Mouse (Mus musculus): ENCODE data around the gene Lefty2. TPM values are rescaled to one million over a fixed set of nuclear protein-coding genes. Genes with fewer than 3 reads are reported as not detected.

Lefty2 gene
- polyA plus RNA-seq, 1 experiment from 2014 or later: not detected

GRCm38 (mm10) chr1:180866001-180866400 lies 26.9 kb upstream of the Lefty2 start:
- no peak overlapping the region for H3K27ac ChIP-seq (ENCODE audit: low read depth, low read length)
- H3K4me2 ChIP-seq (replicated peaks; ENCODE audit: low read depth, low read length): no peak overlapping the region
- H3K9me3 ChIP-seq (ENCODE audit: control insufficient read depth, low read length): no peaks in the 10 kb centered on the region
- no peaks in the 10 kb centered on the region for H3K4me1 ChIP-seq (replicated peaks; ENCODE audit: control insufficient read depth, insufficient read depth, low read length)
- no peak for ATAC-seq (ENCODE audit: low FRiP score)
- H3K9ac ChIP-seq (ENCODE audit: low read depth, low read length): no peak overlapping the region
- H3K4me3 ChIP-seq (ENCODE audit: low read depth, low read length): no peak overlapping the region
- 0 out of 2 replicates have a peak, but pooled peaks cover 3% of the 10 kb centered on the region for H3K36me3 ChIP-seq (ENCODE audit: control insufficient read depth, insufficient read depth, low read length)
- H3K27me3 ChIP-seq (ENCODE audit: control insufficient read depth, insufficient read depth, low read length): no peaks in the 10 kb centered on the region
- WGBS: 92% methylated on average over 7 of the region's 7 CpGs
- no peak for DNase-seq (ENCODE audit: low spot score)

GRCm38 (mm10) chr1:180870122-180870650 lies 22.7 kb upstream of the Lefty2 start:
- no peak overlapping the region for H3K4me3 ChIP-seq (ENCODE audit: low read depth, low read length)
- ATAC-seq (ENCODE audit: low FRiP score) (no peak), DNase-seq (ENCODE audit: low spot score) (no peak)
- H3K27ac ChIP-seq (ENCODE audit: low read depth, low read length): no peak overlapping the region
- H3K9ac ChIP-seq (ENCODE audit: low read depth, low read length): no peak overlapping the region
- no peaks in the 10 kb centered on the region for H3K27me3 ChIP-seq (ENCODE audit: control insufficient read depth, insufficient read depth, low read length)
- H3K4me2 ChIP-seq (replicated peaks; ENCODE audit: low read depth, low read length): no peak overlapping the region
- H3K4me1 ChIP-seq (replicated peaks; ENCODE audit: control insufficient read depth, insufficient read depth, low read length): no peaks in the 10 kb centered on the region
- H3K36me3 ChIP-seq (ENCODE audit: control insufficient read depth, insufficient read depth, low read length): 0 out of 2 replicates have a peak, but pooled peaks cover 3% of the 10 kb centered on the region
- H3K9me3 ChIP-seq (ENCODE audit: control insufficient read depth, low read length): no peaks in the 10 kb centered on the region
- 80% methylated on average over 13 of the region's 13 CpGs for WGBS

- H3K9ac ChIP-seq (ENCODE audit: low read depth, low read length): no peak overlapping the region
- peak; percentile 76 for DNase-seq (ENCODE audit: low spot score)
- no peaks in the 10 kb centered on the region for H3K9me3 ChIP-seq (ENCODE audit: control insufficient read depth, low read length)
- H3K4me2 ChIP-seq (replicated peaks; ENCODE audit: low read depth, low read length): no peak overlapping the region
- no peaks in the 10 kb centered on the region for H3K36me3 ChIP-seq (ENCODE audit: control insufficient read depth, insufficient read depth, low read length)
- H3K27ac ChIP-seq (ENCODE audit: low read depth, low read length): no peak overlapping the region
- H3K27me3 ChIP-seq (ENCODE audit: control insufficient read depth, insufficient read depth, low read length): no peaks in the 10 kb centered on the region
- H3K4me1 ChIP-seq (replicated peaks; ENCODE audit: control insufficient read depth, insufficient read depth, low read length): no peaks in the 10 kb centered on the region
- no peak for ATAC-seq (ENCODE audit: low FRiP score)
- no peak overlapping the region for H3K4me3 ChIP-seq (ENCODE audit: low read depth, low read length)
- 23% methylated on average over 9 of the region's 9 CpGs for WGBS
These were observed 18.9 kb upstream of the Lefty2 start for GRCm38 (mm10) chr1:180873861-180874484.

- Histone ChIP-seq H3K9me3 (ENCODE audit: control insufficient read depth, low read length) (no peaks in the 10 kb centered on the region), H3K9ac (ENCODE audit: low read depth, low read length) (no peak overlapping the region), H3K4me1 (replicated peaks; ENCODE audit: control insufficient read depth, insufficient read depth, low read length) (no peaks in the 10 kb centered on the region), H3K36me3 (ENCODE audit: control insufficient read depth, insufficient read depth, low read length) (no peaks in the 10 kb centered on the region), H3K27me3 (ENCODE audit: control insufficient read depth, insufficient read depth, low read length) (no peaks in the 10 kb centered on the region), H3K4me3 (ENCODE audit: low read depth, low read length) (no peak overlapping the region), H3K27ac (ENCODE audit: low read depth, low read length) (no peak overlapping the region), H3K4me2 (replicated peaks; ENCODE audit: low read depth, low read length) (no peak overlapping the region)
- ATAC-seq (ENCODE audit: low FRiP score): no peak
- no peak for DNase-seq (ENCODE audit: low spot score)
- WGBS: 73% methylated on average over 2 of the region's 2 CpGs
These were observed 18.3 kb upstream of the Lefty2 start for GRCm38 (mm10) chr1:180874615-180875014.

GRCm38 (mm10) chr1:180875126-180875525 lies 17.8 kb upstream of the Lefty2 start:
- Histone ChIP-seq H3K9me3 (ENCODE audit: control insufficient read depth, low read length) (no peaks in the 10 kb centered on the region), H3K4me2 (replicated peaks; ENCODE audit: low read depth, low read length) (no peak overlapping the region), H3K36me3 (ENCODE audit: control insufficient read depth, insufficient read depth, low read length) (no peaks in the 10 kb centered on the region), H3K9ac (ENCODE audit: low read depth, low read length) (no peak overlapping the region), H3K4me3 (ENCODE audit: low read depth, low read length) (no peak overlapping the region), H3K27ac (ENCODE audit: low read depth, low read length) (no peak overlapping the region), H3K4me1 (replicated peaks; ENCODE audit: control insufficient read depth, insufficient read depth, low read length) (no peaks in the 10 kb centered on the region), H3K27me3 (ENCODE audit: control insufficient read depth, insufficient read depth, low read length) (no peaks in the 10 kb centered on the region)
- DNase-seq (ENCODE audit: low spot score) (no peak), ATAC-seq (ENCODE audit: low FRiP score) (no peak)
- WGBS: 92% methylated on average over 9 of the region's 9 CpGs

- Histone ChIP-seq H3K4me3 (ENCODE audit: low read depth, low read length) (no peak overlapping the region), H3K9ac (ENCODE audit: low read depth, low read length) (no peak overlapping the region), H3K9me3 (ENCODE audit: control insufficient read depth, low read length) (no peaks in the 10 kb centered on the region), H3K27me3 (ENCODE audit: control insufficient read depth, insufficient read depth, low read length) (no peaks in the 10 kb centered on the region), H3K4me1 (replicated peaks; ENCODE audit: control insufficient read depth, insufficient read depth, low read length) (no peaks in the 10 kb centered on the region), H3K4me2 (replicated peaks; ENCODE audit: low read depth, low read length) (no peak overlapping the region), H3K36me3 (ENCODE audit: control insufficient read depth, insufficient read depth, low read length) (no peaks in the 10 kb centered on the region), H3K27ac (ENCODE audit: low read depth, low read length) (no peak overlapping the region)
- ATAC-seq (ENCODE audit: low FRiP score) (no peak), DNase-seq (ENCODE audit: low spot score) (no peak)
- WGBS: 79% methylated on average over 4 of the region's 4 CpGs
These were observed 15.4 kb upstream of the Lefty2 start for GRCm38 (mm10) chr1:180877466-180877865.

- H3K9me3 ChIP-seq (ENCODE audit: control insufficient read depth, low read length): no peaks in the 10 kb centered on the region
- no peak overlapping the region for H3K27ac ChIP-seq (ENCODE audit: low read depth, low read length)
- no peak overlapping the region for H3K4me2 ChIP-seq (replicated peaks; ENCODE audit: low read depth, low read length)
- DNase-seq (ENCODE audit: low spot score): no peak
- H3K4me3 ChIP-seq (ENCODE audit: low read depth, low read length): no peak overlapping the region
- no peaks in the 10 kb centered on the region for H3K36me3 ChIP-seq (ENCODE audit: control insufficient read depth, insufficient read depth, low read length)
- WGBS: 75% methylated on average over 3 of the region's 3 CpGs
- H3K27me3 ChIP-seq (ENCODE audit: control insufficient read depth, insufficient read depth, low read length): no peaks in the 10 kb centered on the region
- no peak overlapping the region for H3K9ac ChIP-seq (ENCODE audit: low read depth, low read length)
- H3K4me1 ChIP-seq (replicated peaks; ENCODE audit: control insufficient read depth, insufficient read depth, low read length): no peaks in the 10 kb centered on the region
- ATAC-seq (ENCODE audit: low FRiP score): no peak
These were observed 11.1 kb upstream of the Lefty2 start for GRCm38 (mm10) chr1:180881768-180882167.

- H3K4me3 ChIP-seq (ENCODE audit: low read depth, low read length): no peak overlapping the region
- WGBS: 36% methylated on average over 7 of the region's 7 CpGs
- H3K4me1 ChIP-seq (replicated peaks; ENCODE audit: control insufficient read depth, insufficient read depth, low read length): no peaks in the 10 kb centered on the region
- no peaks in the 10 kb centered on the region for H3K27me3 ChIP-seq (ENCODE audit: control insufficient read depth, insufficient read depth, low read length)
- H3K27ac ChIP-seq (ENCODE audit: low read depth, low read length): no peak overlapping the region
- no peak for DNase-seq (ENCODE audit: low spot score)
- ATAC-seq (ENCODE audit: low FRiP score): no peak
- no peaks in the 10 kb centered on the region for H3K9me3 ChIP-seq (ENCODE audit: control insufficient read depth, low read length)
- no peak overlapping the region for H3K9ac ChIP-seq (ENCODE audit: low read depth, low read length)
- no peaks in the 10 kb centered on the region for H3K36me3 ChIP-seq (ENCODE audit: control insufficient read depth, insufficient read depth, low read length)
- no peak overlapping the region for H3K4me2 ChIP-seq (replicated peaks; ENCODE audit: low read depth, low read length)
These were observed 9.2 kb upstream of the Lefty2 start for GRCm38 (mm10) chr1:180883731-180884130.

- Histone ChIP-seq H3K27me3 (ENCODE audit: control insufficient read depth, insufficient read depth, low read length) (no peaks in the 10 kb centered on the region), H3K9ac (ENCODE audit: low read depth, low read length) (no peak overlapping the region), H3K36me3 (ENCODE audit: control insufficient read depth, insufficient read depth, low read length) (no peaks in the 10 kb centered on the region), H3K27ac (ENCODE audit: low read depth, low read length) (no peak overlapping the region), H3K4me3 (ENCODE audit: low read depth, low read length) (no peak overlapping the region), H3K4me1 (replicated peaks; ENCODE audit: control insufficient read depth, insufficient read depth, low read length) (no peaks in the 10 kb centered on the region), H3K4me2 (replicated peaks; ENCODE audit: low read depth, low read length) (no peak overlapping the region), H3K9me3 (ENCODE audit: control insufficient read depth, low read length) (no peaks in the 10 kb centered on the region)
- DNase-seq (ENCODE audit: low spot score) (no peak), ATAC-seq (ENCODE audit: low FRiP score) (no peak)
- 79% methylated on average over 9 of the region's 9 CpGs for WGBS
These were observed 8.4 kb upstream of the Lefty2 start for GRCm38 (mm10) chr1:180884484-180884883.

All from hindbrain, embryonic 11.5 days (tissue).